Mouse (Mus musculus): Measurements from ENCODE around the gene Pacsin2.

GRCm38 (mm10) chr15:83410270-83410669 lies 54.1 kb downstream of the Pacsin2 start:
- TF ChIP-seq POLR2A (IDR thresholded peaks at IDR 0.05; ENCODE audit: low read depth, low read length) (no peak), CTCF (IDR thresholded peaks at IDR 0.05; ENCODE audit: extremely low read depth, insufficient read length, insufficient replicate concordance, low read depth, low read length) (no peak)
